Mouse (Mus musculus): ENCODE data around the gene Plekhg2. TPM values are rescaled to one million over a fixed set of nuclear protein-coding genes. Genes with fewer than 3 reads are reported as not detected.
A peak's percentile ranks its signal among the peaks of the same experiment; 100 is the strongest.

Gene Plekhg2
- polyA plus RNA-seq (2014; fragmentation: Nextera tagmentation; extraction: Ambion mirVana): 39.5 and 48.0 TPM in 2 replicates

DNA sequence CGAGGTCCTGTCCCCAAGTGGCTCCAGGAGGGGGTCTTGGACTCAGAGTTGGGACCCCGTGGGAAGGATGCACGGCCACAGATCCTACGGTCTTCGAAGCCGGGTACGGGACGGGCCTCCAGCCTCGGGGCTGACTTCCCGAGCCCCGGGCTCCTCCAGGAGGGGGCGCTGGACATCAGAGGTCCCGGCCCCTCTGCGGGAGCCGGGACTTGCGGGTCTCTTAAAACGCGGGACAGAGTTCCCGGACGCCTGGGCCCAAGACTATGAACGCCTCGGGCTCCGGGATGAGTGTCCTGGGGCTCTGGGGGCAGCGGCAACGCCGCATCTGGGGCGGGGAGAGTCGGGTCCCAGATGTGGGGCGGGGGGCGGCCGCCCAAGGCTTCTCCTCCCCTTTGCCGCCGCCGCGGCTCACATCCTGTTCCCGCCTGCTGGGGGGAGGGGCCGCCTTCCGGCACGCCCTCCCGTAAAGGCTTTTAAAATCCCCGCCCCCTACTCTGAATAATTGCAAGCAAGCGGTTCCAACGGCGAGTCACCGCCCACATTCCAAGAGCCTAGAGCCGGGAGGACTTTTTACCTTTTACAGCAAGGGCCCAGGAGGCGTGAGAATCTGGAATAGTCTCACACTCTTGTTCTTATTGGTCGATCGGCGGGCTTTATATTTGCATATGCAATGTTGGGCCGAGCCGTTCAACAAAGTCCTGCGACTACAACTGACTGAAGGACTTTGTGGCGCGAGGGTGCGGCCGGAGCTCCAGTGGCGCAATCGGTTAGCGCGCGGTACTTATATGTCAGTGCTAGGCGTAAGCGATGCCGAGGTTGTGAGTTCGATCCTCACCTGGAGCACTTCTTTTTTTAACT, at the start of gene Plekhg2:
Plekhg2 (minus strand) TSS at position 349 of the 858 bp plus-strand sequence.
- Histone ChIP-seq H3K9me3 (ENCODE audit: control insufficient read depth, low read length) (no peaks in the 10 kb centered on the region), H3K9ac (ENCODE audit: low read depth, low read length) (peak within 1 kb of the TSS; percentile 91), H3K4me1 (replicated peaks; ENCODE audit: control insufficient read depth, insufficient read depth, low read length) (no peaks in the 10 kb centered on the region), H3K4me2 (replicated peaks; ENCODE audit: low read depth, low read length) (peak within 1 kb of the TSS; percentile 89), H3K27ac (ENCODE audit: low read depth, low read length) (peak within 1 kb of the TSS; percentile 93), H3K27me3 (ENCODE audit: control insufficient read depth, insufficient read depth, low read length) (no peaks in the 10 kb centered on the region), H3K36me3 (ENCODE audit: control insufficient read depth, insufficient read depth, low read length) (peaks cover 7% of the 10 kb centered on the region; the same call in 1 of the 2 replicates), H3K4me3 (ENCODE audit: low read depth, low read length) (peak within 1 kb of the TSS; percentile 90)
- WGBS: under 1% methylated on average over 63 of the region's 66 CpGs
- DNase-seq (ENCODE audit: low spot score) (peak; percentile 98), ATAC-seq (ENCODE audit: low FRiP score) (peak; percentile 82)

- DNase-seq (ENCODE audit: low spot score) (no peak), ATAC-seq (ENCODE audit: low FRiP score) (no peak)
- H3K4me1 ChIP-seq (replicated peaks; ENCODE audit: control insufficient read depth, insufficient read depth, low read length): no peaks in the 10 kb centered on the region
- no peaks in the 10 kb centered on the region for H3K9me3 ChIP-seq (ENCODE audit: control insufficient read depth, low read length)
- no peak overlapping the region for H3K4me3 ChIP-seq (ENCODE audit: low read depth, low read length)
- no peak overlapping the region for H3K9ac ChIP-seq (ENCODE audit: low read depth, low read length)
- WGBS: 95% methylated on average over 2 of the region's 2 CpGs
- H3K4me2 ChIP-seq (replicated peaks; ENCODE audit: low read depth, low read length): no peak overlapping the region
- H3K27ac ChIP-seq (ENCODE audit: low read depth, low read length): no peak overlapping the region
- H3K36me3 ChIP-seq (ENCODE audit: control insufficient read depth, insufficient read depth, low read length): peaks cover 10% of the 10 kb centered on the region
- H3K27me3 ChIP-seq (ENCODE audit: control insufficient read depth, insufficient read depth, low read length): no peaks in the 10 kb centered on the region
These were observed 47.0 kb upstream of the Plekhg2 start for GRCm38 (mm10) chr7:28419416-28419815.

DNA sequence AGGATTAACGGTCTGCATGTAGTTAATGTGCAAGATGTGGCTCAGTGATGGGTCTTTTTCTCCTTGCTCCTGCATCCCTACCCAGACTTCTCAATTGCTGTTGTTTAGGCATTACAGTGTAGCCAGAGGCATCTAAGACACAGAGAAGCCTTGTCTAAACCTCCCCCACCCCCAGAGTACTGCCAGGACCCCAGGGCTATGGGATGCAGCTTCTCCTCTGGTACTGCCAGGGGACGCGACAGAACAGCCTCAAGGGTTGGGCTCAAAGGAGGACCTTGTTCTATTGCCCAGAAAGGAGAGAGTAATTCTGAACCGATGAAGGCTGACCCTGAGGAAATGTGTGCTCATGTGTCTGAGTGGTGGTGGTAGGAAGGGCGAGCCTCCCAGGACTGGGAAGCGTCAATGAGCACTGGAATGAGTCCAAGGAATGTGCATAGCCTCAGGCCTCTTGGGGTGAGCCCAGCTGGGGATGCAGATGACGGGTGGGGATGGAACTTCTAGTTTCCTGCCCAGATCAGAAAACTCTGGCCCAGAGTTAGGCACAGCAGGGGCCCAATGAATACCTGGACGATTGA, 45.8 kb upstream of the Plekhg2 start:
- Histone ChIP-seq H3K9ac (ENCODE audit: low read depth, low read length) (no peak overlapping the region), H3K9me3 (ENCODE audit: control insufficient read depth, low read length) (no peaks in the 10 kb centered on the region), H3K27me3 (ENCODE audit: control insufficient read depth, insufficient read depth, low read length) (no peaks in the 10 kb centered on the region), H3K27ac (ENCODE audit: low read depth, low read length) (no peak overlapping the region), H3K4me3 (ENCODE audit: low read depth, low read length) (no peak overlapping the region), H3K4me2 (replicated peaks; ENCODE audit: low read depth, low read length) (no peak overlapping the region), H3K36me3 (ENCODE audit: control insufficient read depth, insufficient read depth, low read length) (peaks cover 14% of the 10 kb centered on the region), H3K4me1 (replicated peaks; ENCODE audit: control insufficient read depth, insufficient read depth, low read length) (no peaks in the 10 kb centered on the region)
- 95% methylated on average over 8 of the region's 8 CpGs for WGBS
- ATAC-seq (ENCODE audit: low FRiP score) (no peak), DNase-seq (ENCODE audit: low spot score) (no peak)

GRCm38 (mm10) chr7:28417368-28417767, 45.0 kb upstream of the Plekhg2 start:
- Histone ChIP-seq H3K9ac (ENCODE audit: low read depth, low read length) (no peak overlapping the region), H3K36me3 (ENCODE audit: control insufficient read depth, insufficient read depth, low read length) (peaks cover 21% of the 10 kb centered on the region), H3K27me3 (ENCODE audit: control insufficient read depth, insufficient read depth, low read length) (no peaks in the 10 kb centered on the region), H3K4me1 (replicated peaks; ENCODE audit: control insufficient read depth, insufficient read depth, low read length) (no peaks in the 10 kb centered on the region), H3K27ac (ENCODE audit: low read depth, low read length) (no peak overlapping the region), H3K4me3 (ENCODE audit: low read depth, low read length) (no peak overlapping the region), H3K9me3 (ENCODE audit: control insufficient read depth, low read length) (no peaks in the 10 kb centered on the region), H3K4me2 (replicated peaks; ENCODE audit: low read depth, low read length) (no peak overlapping the region)
- no peak for DNase-seq (ENCODE audit: low spot score)
- ATAC-seq (ENCODE audit: low FRiP score): no peak

GRCm38 (mm10) chr7:28412826-28413225, 40.4 kb upstream of the Plekhg2 start:
- Histone ChIP-seq H3K9ac (ENCODE audit: low read depth, low read length) (no peak overlapping the region), H3K4me2 (replicated peaks; ENCODE audit: low read depth, low read length) (no peak overlapping the region), H3K27ac (ENCODE audit: low read depth, low read length) (no peak overlapping the region), H3K4me3 (ENCODE audit: low read depth, low read length) (no peak overlapping the region), H3K36me3 (ENCODE audit: control insufficient read depth, insufficient read depth, low read length) (peaks cover 18% of the 10 kb centered on the region), H3K27me3 (ENCODE audit: control insufficient read depth, insufficient read depth, low read length) (no peaks in the 10 kb centered on the region), H3K9me3 (ENCODE audit: control insufficient read depth, low read length) (no peaks in the 10 kb centered on the region), H3K4me1 (replicated peaks; ENCODE audit: control insufficient read depth, insufficient read depth, low read length) (no peaks in the 10 kb centered on the region)
- ATAC-seq (ENCODE audit: low FRiP score): no peak
- 87% methylated on average over 4 of the region's 4 CpGs for WGBS
- no peak for DNase-seq (ENCODE audit: low spot score)

DNA sequence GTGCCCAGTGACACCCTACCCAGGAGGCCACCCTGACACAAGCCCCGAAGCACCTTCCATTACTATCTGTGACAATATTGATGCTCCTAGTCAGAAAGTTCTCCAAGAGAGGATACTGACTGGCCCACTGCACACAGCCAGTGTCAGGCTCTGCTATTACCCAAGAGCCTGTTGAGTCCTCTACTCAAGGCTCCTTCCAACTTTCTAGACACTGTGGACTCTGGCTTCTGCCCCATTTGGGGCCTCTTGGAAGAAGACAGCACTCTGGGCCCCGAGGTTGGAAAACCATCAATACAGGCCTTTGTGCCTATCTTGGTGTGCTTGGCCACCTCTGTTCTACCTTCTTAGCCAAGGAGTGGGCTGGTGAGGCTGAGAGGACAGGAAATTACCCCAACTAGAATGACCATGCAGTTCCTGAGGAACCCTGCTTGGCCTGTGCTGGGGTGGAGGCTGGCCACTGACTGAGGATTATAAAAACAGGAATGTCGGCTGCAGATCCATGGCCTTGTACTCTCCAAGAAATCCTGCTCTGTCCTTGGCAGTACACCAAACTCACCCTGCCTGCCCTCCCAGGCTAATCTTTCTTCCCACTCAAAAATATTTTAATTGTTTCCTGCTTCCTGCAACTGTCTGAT, 38.6 kb upstream of the Plekhg2 start:
- DNase-seq (ENCODE audit: low spot score): no peak
- ATAC-seq (ENCODE audit: low FRiP score): no peak
- peaks cover 25% of the 10 kb centered on the region for H3K36me3 ChIP-seq (ENCODE audit: control insufficient read depth, insufficient read depth, low read length)

GRCm38 (mm10) chr7:28401942-28402341, 29.5 kb upstream of the Plekhg2 start:
- no peak overlapping the region for H3K4me2 ChIP-seq (replicated peaks; ENCODE audit: low read depth, low read length)
- H3K27me3 ChIP-seq (ENCODE audit: control insufficient read depth, insufficient read depth, low read length): no peaks in the 10 kb centered on the region
- H3K4me3 ChIP-seq (ENCODE audit: low read depth, low read length): no peak overlapping the region
- H3K4me1 ChIP-seq (replicated peaks; ENCODE audit: control insufficient read depth, insufficient read depth, low read length): no peaks in the 10 kb centered on the region
- WGBS: 79% methylated on average over 3 of the region's 3 CpGs
- H3K9me3 ChIP-seq (ENCODE audit: control insufficient read depth, low read length): no peaks in the 10 kb centered on the region
- H3K27ac ChIP-seq (ENCODE audit: low read depth, low read length): no peak overlapping the region
- H3K9ac ChIP-seq (ENCODE audit: low read depth, low read length): no peak overlapping the region
- H3K36me3 ChIP-seq (ENCODE audit: control insufficient read depth, insufficient read depth, low read length): peaks cover 22% of the 10 kb centered on the region
- DNase-seq (ENCODE audit: low spot score) (no peak), ATAC-seq (ENCODE audit: low FRiP score) (no peak)

More for the DNA sequence above, 38.6 kb upstream of the Plekhg2 start:
- H3K4me1 ChIP-seq (replicated peaks; ENCODE audit: control insufficient read depth, insufficient read depth, low read length): no peaks in the 10 kb centered on the region
- H3K9me3 ChIP-seq (ENCODE audit: control insufficient read depth, low read length): no peaks in the 10 kb centered on the region
- WGBS: 95% methylated on average over 3 of the region's 3 CpGs
- no peaks in the 10 kb centered on the region for H3K27me3 ChIP-seq (ENCODE audit: control insufficient read depth, insufficient read depth, low read length)
- no peak overlapping the region for H3K9ac ChIP-seq (ENCODE audit: low read depth, low read length)
- H3K4me3 ChIP-seq (ENCODE audit: low read depth, low read length): no peak overlapping the region
- no peak overlapping the region for H3K27ac ChIP-seq (ENCODE audit: low read depth, low read length)
- H3K4me2 ChIP-seq (replicated peaks; ENCODE audit: low read depth, low read length): no peak overlapping the region

DNA sequence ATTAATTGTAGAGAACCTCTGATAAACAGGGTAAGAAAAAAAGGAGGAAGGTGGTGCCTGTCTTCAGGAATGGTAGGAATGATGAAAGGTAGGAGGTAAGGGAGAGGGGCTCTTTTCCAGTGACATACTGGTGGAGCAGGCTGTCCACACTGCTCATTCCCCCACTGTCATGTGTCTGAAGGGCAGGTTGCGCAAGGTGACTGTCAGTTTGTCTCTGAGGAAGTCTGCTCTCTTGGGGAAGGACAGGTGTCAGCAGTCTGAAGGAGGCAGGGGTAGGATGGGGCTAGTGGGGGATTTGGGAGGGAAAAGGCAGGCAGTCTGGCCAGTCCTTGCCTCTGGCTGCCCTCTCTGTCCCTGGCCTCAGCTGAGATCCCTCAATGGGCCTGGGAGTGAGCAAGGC, 28.6 kb upstream of the Plekhg2 start:
- peaks cover 17% of the 10 kb centered on the region for H3K36me3 ChIP-seq (ENCODE audit: control insufficient read depth, insufficient read depth, low read length)
- no peaks in the 10 kb centered on the region for H3K4me1 ChIP-seq (replicated peaks; ENCODE audit: control insufficient read depth, insufficient read depth, low read length)
- H3K27me3 ChIP-seq (ENCODE audit: control insufficient read depth, insufficient read depth, low read length): no peaks in the 10 kb centered on the region
- ATAC-seq (ENCODE audit: low FRiP score) (no peak), DNase-seq (ENCODE audit: low spot score) (no peak)
- H3K27ac ChIP-seq (ENCODE audit: low read depth, low read length): no peak overlapping the region
- H3K4me2 ChIP-seq (replicated peaks; ENCODE audit: low read depth, low read length): no peak overlapping the region
- H3K9me3 ChIP-seq (ENCODE audit: control insufficient read depth, low read length): no peaks in the 10 kb centered on the region
- H3K9ac ChIP-seq (ENCODE audit: low read depth, low read length): no peak overlapping the region
- WGBS: 100% methylated on average over 1 of the region's 1 CpGs
- H3K4me3 ChIP-seq (ENCODE audit: low read depth, low read length): no peak overlapping the region

Data from hindbrain, embryonic 11.5 days (tissue).